Mouse (Mus musculus) skeletal muscle tissue, adult 2 months (tissue): ENCODE results near the gene Apoe.
"Not testable (repeated sequence)": the region's sequence is repeated elsewhere in the genome, so short reads cannot be mapped to it uniquely, and the experiment has no call there.

Source experiments
- DNase-seq: peaks from one replicate; pipeline ENCODE4 v3.0.0-alpha.2; 2012; ENCODE audit warnings: low read depth, low spot score

Apoe gene

GRCm38 (mm10) chr7:19691873-19692865, 6.8 kb downstream of the Apoe start, which contains the start of gene Apoc1:
TSS of gene Apoc1 (minus strand) at chr7:19692660.
- DNase-seq = no peak

- no peak for DNase-seq
Observed at GRCm38 (mm10) chr7:19691434-19691833, 7.6 kb downstream of the Apoe start.

- no peak for DNase-seq
Observed at GRCm38 (mm10) chr7:19690845-19691244, 8.1 kb downstream of the Apoe start.

- DNase-seq = no peak
Observed at GRCm38 (mm10) chr7:19688611-19689010, 10.4 kb downstream of the Apoe start.

GRCm38 (mm10) chr7:19688101-19688500, 10.9 kb downstream of the Apoe start:
- no peak for DNase-seq

- DNase-seq = not testable (repeated sequence)
Observed at GRCm38 (mm10) chr7:19686927-19687583, 11.9 kb downstream of the Apoe start.

- DNase-seq = no peak
Observed at GRCm38 (mm10) chr7:19686521-19686920, 12.5 kb downstream of the Apoe start.

GRCm38 (mm10) chr7:19685374-19685773, 13.6 kb downstream of the Apoe start:
- DNase-seq = no peak

- no peak for DNase-seq
Observed at GRCm38 (mm10) chr7:19683771-19684201, 15.2 kb downstream of the Apoe start.

- DNase-seq = no peak
Observed at GRCm38 (mm10) chr7:19682979-19683378, 16.0 kb downstream of the Apoe start.

- DNase-seq = no peak
Observed at GRCm38 (mm10) chr7:19681202-19681694, 17.7 kb downstream of the Apoe start, which contains the start of the genes Gm44805 and Apoc4. TSS of gene Gm44805 (minus strand) at chr7:19681423. TSS of gene Apoc4 (minus strand) at chr7:19681479.

- no peak for DNase-seq
Observed at GRCm38 (mm10) chr7:19680702-19681101, 18.3 kb downstream of the Apoe start.

- DNase-seq = no peak
Observed at GRCm38 (mm10) chr7:19678901-19679300, 20.1 kb downstream of the Apoe start.

- no peak for DNase-seq
Observed at GRCm38 (mm10) chr7:19677872-19678271, 21.1 kb downstream of the Apoe start, which contains the start of gene Apoc2. TSS of gene Apoc2 (minus strand) at chr7:19677941.

GRCm38 (mm10) chr7:19676662-19677061, 22.3 kb downstream of the Apoe start:
- DNase-seq = no peak

- no peak for DNase-seq
Observed at GRCm38 (mm10) chr7:19675824-19676223, 23.2 kb downstream of the Apoe start.

GRCm38 (mm10) chr7:19673083-19673699, 25.8 kb downstream of the Apoe start:
- DNase-seq = no peak

- DNase-seq = no peak
Observed at GRCm38 (mm10) chr7:19671511-19671910, 27.5 kb downstream of the Apoe start.

GRCm38 (mm10) chr7:19668947-19669721, 29.9 kb downstream of the Apoe start:
- DNase-seq = peak; percentile 93

GRCm38 (mm10) chr7:19667434-19667833, 31.6 kb downstream of the Apoe start:
- DNase-seq = no peak

GRCm38 (mm10) chr7:19666750-19667149, 32.2 kb downstream of the Apoe start:
- no peak for DNase-seq
